Mouse (Mus musculus) spleen, postnatal 14 days (tissue): ENCODE data around the gene Reep6.

Experiments used
- DNase-seq, 2 experiments: peaks; one replicate each; pipeline ENCODE4 v3.0.0; 2021 to 2022; ENCODE audit warnings: low spot score in 2 of 2

The Reep6 gene

DNA sequence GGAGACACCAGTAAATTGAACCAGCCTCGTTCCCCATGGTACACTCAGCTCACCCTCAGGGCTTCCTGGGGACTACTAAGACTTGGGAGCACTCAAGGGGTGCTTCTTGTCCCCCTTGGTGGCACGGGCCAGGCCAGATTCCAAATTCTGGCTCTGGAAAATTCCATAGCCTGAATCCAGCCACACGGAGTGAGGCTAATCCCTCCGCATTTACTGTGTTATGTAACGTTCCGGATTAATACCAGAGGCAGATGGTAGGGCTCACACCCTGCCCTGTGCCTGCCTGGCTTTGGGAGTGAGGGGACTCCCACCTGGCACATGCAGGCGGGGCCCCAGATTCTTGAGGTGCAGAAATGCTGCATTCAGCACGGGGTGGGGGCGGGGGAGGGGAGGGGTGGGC is 25.7 kb downstream of the Reep6 start:
- DNase-seq, result no peak

DNA sequence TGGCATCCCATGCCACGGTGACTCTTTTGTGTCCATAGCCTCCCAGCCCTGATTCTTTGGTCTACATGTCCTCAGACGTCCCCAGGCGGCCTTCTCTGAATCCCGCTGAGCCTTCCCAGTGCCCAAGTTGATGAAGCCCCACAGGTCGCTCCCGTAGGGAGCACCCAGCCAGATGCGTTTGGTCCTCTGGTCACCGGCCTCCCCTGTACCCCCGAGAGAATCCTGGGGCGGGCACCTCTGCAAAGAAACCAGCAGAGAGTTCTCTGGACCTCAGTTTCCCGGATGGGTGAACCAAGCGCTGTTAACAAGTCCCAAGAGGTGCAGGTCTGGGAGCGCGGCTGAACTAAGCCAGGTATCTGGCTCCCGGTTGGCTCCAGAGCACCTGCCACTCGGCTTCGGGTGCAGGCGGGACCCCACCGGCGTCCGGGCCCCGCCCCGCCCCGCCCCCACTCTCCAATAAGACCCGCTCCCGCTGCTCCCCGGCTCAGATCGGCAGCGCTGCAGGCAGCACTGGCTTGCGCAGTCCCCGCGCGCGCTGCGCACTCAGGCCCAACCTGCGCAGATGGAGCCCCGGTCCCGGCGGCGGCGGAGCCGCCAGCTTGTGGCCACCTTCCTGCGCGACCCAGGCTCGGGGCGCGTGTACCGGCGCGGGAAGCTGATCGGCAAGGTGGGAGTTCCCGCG is 26.4 kb downstream of the Reep6 start, which contains the start of gene Plk5:
Gene Plk5 (plus strand): TSS at position 459 of the 682 bp plus-strand sequence.
- DNase-seq, result no peak

DNA sequence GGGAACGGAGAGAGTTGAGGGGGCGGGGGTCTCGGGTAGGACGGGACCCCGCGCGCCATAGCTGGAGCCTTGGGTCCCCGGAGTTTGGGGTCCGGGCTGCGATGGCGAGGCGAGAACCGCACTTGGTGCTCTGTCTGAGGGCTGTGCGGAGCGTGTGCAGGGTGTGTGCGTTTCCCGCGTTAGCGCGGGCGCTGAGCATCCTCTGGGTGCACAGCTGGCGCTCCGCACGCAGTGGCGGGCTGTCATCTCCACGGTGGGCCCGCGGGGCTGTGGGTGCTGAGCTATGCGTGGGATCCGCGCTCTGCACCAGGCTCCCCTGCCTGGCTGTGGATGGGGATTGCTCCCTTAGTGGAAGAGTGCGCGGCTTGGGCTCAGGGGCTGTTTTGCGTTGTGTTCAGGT is 27.0 kb downstream of the Reep6 start:
- DNase-seq, result no peak

DNA sequence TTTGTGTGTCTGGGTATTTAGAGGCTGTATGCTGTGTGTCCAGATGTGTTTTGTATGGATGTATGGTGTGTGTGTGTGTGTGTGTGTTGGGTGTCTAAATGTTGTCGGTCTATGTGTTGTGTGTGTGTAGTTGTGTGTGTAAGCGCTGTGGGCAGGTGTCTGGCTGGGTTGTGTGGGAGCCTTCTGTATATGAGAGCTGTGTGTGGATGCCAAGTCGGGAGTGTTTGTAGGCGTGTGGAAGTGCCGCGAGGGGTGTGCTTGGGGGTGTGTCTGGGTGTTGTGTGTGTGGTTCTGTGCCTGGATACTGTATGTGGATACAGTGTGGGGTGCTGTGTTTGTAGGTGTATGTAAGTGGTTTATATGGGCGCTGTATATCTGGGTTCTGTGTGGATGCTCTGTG is 27.6 kb downstream of the Reep6 start:
- no peak for DNase-seq

DNA sequence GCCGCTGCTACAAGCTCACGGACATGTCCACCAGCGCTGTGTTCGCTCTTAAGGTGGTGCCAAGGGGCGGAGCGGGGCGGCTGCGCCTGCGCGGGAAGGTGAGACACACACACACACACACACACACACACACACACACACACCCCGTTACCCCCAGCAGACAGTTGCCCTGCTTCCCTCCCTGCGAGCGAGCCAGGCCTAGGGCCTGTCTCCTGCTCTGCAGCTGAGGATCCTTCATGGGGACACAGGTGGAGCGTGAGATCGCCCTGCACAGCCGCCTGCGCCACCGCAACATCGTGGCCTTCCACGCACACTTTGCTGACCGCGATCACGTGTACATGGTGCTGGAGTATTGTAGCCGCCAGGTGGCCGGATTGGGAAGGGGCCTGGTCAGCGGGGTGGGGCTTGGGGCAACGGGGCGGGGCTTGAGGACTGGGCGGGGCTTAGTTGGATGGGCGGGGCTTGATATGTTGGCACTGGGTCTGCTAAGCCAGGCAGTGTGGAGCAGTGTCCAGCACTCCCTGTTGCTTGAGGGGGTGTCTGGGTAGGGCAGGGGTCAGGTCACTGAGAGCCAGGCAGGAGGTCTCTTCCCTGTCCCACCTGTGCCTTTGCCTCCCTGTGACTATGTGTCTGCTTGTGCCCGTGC is 28.4 kb downstream of the Reep6 start:
- DNase-seq, result no peak

DNA sequence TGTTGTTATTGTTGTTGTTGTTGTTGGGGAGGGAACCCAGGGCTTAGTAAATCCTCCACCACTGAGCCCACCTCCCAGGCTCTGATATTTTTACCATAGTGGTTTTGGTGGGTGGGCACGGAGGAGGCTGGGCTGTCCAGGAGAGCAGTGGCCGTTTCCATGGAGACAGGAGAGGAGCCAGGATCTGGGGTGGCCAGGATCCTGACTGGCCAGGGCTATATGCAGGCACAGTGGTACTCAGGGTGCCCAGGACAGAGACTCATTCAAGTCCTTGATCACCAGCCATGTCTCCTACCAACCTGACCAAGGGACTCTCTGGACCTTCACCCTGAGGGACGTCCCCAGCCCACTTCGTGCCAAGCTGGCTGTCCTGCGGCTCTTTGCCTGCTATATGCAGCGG is 34.0 kb downstream of the Reep6 start:
- no peak for DNase-seq

DNA sequence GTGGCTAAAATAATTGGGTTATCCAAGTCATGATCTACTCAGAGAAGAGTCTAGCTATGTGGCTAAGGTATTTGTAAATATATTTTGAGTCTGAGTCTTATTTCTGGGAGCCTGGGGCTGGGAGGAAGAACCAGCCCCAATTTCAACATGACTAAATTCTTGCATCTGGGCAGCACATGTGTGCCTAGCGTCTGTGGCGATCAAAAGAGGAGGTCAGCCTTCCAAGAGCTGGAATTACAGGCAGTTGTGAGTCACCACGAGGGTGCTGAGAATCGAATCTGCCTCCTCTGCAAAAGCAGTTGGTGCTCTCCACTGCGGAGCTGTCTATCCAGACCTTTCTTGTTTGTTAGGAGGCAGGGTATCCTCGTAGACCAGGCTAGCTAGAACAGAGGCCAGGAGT is 36.0 kb downstream of the Reep6 start:
- no peak for DNase-seq

DNA sequence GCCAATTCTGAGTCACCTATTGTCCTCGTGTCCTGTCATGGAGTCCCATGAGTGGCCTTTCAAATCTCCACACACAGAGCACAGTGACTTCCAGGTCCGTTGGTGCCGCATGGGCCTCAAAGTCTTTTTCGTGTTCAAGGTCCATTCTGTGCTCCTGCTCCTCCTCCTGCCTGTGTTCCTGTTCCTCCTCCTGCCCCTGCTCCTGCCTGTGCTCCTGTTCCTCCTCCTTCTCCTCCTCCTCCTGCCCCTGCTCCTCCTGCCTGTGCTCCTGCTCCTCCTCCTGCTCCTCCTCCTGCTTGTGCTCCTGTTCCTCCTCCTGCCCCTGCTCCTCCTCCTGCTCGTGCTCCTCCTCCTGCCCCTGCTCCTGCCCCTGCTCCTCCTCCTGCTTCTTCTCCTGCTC is 38.2 kb downstream of the Reep6 start:
- DNase-seq, result no peak

DNA sequence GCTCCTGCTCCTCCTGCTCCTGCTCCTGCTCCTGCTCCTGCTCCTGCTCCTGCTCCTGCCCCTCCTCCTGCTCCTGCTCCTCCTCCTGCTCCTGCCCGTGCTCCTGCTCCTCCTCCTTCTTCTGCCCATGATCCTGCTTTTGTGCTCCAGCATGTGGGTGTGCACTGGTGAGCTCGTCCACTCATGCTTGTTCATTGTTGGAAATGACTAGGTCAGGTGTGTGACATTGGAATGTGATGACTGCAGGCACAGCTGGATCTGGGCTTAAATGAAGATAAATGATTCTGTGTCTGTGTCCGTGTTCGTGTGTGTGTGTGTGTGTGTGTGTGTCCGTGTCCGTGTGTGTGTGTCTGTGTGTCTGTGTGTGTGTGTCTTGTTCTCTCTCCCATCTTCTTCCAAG is 38.6 kb downstream of the Reep6 start:
- no peak for DNase-seq

DNA sequence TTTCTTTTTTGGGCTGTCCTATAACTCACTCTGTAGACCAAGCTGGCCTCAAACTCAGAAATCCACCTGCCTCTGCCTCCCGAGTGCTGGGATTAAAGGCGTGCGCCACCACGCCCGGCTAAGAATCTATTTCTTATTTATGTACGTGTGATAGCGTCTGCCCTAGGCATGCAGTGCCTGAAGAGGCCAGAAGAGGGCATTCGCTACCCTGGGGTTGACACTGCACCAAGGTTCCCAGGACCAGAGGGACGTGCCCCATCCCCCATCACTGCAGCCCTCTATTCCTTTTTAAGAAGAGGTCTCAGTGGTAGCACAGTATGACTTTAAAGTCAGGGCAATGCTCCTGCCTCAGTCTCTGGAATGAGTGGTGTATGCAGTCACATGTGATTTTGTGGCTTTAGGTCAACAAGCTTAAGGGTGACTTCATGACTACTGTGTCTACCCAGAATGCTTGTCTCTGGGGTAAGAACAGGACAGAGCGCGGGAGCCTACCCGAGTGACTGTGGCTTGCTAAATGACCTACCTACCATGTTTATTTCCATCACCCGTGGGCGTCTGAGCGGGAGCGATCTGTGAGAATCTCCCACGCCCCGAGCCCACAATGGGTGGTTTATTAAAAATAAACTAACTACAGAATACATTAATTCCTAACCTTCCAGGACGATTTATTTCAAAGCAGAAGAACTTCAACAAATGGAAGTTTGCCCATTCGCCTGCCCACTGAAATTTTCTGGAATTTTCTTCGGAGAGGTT is 40.4 kb downstream of the Reep6 start:
- DNase-seq, result no peak

DNA sequence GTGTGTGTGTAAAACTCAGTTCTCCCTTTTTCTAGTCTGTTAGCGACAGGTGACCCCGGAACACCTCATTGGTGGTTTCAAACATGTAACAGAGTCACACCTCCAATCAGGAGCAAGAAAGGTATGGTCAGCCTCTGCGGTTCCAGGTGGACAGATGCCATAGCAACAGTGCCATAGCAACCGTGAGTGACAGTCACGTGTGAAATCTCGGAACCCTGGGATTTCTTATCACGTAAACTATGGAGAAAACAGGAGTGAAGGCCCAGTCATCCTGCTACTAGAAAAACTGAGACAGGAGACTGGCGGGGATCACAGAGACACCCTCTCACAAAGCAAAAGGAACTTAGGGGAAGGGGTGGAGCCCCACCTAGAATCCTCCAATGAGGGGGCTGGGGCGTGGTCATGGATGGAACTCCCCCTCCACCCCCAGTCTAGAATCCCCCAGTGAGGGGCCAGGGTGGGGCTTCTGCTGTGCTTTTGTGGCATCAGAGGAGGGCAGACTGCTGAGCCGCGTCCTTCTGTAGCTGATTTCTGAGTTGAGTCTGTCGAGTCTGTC is 41.7 kb downstream of the Reep6 start:
- DNase-seq, result peak in 1 of 2 experiments; percentile 64

DNA sequence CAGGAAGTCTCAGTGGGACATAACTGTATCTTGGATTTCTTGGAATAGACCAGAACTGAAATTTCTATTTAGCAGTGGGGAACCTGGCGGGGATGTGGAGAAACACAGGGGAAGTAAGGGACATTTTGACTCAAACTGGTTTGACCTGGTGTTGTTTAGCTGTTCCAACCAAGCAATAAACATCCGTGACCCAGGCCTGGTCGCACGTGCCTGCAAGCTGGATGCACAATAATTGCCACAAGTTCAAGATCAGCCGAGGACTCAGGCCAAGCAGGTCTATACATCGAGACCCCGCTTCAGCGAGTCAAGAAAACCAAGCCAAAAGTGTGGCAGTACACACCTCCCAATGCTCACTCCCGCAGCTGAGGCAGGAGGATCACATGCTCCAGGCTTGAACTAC is 42.2 kb downstream of the Reep6 start:
- DNase-seq, result no peak

DNA sequence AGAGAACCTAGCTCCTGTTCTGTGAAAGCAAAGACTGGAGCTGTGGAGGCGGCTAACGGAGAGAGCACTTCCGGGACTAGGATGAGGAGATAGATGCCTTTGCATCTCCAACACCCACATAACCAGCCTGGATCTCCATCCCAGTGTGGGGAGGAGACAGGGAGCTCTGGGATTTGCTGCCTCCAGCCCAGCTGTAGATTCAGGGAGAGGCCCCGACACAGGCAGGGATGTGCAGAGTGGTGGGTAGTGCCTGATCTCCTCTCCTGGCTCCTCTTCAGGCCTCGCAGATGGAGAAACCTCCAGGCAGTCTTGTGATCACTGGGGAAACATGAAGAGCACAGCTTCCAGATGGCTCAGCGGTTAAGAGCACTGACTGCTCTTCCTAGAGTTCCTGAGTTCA is 43.0 kb downstream of the Reep6 start:
- no peak for DNase-seq

DNA sequence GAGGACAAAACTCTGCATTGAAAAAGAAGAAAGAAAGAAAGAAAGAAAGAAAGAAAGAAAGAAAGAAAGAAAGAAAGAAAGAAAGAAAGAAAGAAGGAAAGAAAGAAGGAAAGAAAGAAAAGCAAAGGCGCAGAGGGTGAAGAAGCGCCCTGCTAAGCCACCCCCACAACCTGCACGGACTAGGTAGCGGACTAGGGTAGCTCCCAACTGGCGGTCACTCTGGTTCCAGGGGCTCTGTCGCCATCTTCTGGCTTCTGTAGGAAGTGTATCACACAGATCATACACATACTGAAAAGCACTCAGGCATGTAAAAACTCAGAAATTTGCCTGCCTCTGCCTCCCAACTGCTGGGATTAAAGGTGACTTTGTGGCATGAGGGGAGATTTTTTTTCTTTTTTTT is 44.3 kb downstream of the Reep6 start:
- peak; percentile 54 to 79 for DNase-seq

DNA sequence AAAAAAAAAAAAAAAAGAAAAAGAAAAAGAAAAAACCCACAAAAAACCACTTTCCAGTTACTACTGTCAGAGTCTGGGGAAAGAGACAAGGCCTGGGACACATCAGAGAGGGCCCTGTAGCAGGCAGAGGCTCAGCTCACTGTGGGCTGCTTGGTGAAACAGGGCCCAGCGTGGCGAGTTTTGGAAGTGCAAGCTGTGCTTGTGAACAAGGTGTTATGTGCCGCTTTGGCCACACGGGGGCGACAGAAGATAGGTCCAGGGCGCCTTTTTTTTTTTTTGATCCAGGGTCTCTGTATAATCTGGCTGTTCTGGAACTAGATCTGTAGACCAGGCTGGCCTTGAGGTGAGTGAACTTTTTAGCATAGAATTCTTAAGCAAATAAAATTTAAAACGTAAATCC is 46.4 kb downstream of the Reep6 start:
- DNase-seq, result peak; percentile 82 to 91

DNA sequence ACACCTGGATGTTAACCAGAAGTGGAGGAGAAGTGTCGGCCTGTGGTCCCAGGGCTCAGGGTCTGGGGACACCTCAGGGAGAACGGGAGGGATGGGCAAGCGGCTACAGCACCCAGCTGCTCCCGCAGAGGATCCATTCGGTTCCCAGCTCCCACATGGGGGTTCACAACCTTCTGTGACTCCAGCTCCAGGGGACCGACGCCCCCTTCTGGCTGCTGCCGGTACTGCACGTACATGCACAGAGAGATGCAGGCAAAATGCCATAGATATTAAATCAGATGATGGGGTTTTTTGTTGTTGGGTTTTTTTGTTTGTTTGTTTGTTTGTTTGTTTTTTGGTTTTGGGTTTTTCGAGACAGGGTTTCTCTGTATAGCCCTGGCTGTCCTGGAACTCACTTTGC is 48.0 kb downstream of the Reep6 start:
- no peak for DNase-seq

DNA sequence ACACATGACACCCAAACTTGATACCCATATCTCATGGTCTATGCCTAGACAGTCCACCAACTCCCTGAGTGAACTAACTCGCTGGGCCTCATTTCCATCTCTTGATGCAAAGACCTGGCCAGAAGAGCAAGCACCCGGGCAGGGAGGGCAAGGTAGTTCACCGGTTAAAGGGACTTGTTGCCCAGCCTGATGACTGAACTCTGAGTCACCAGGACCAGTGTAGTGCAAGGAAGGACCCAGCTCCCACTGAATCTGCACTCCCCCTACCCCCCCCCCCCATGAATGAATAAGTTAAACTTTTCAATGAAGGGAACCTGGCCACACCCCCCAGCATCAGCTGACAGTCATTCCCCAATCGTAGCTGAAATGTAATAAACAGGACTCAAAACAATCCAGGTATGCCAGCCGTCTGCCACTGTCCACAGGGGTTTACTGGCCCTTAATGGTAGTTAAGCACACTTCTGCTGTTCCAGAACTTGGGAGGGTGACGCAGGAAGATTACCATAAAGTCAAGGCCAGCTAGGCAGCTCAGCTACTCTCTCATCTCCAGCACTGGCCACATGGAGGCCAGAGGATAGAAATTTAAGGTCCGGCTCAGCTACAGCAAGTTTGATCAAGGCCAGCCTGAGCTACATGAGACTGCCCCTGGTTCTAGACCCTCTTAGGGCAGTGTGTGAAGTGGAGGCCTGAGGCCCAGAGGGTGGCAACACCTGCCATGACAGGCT is 53.0 kb downstream of the Reep6 start:
- no peak for DNase-seq

DNA sequence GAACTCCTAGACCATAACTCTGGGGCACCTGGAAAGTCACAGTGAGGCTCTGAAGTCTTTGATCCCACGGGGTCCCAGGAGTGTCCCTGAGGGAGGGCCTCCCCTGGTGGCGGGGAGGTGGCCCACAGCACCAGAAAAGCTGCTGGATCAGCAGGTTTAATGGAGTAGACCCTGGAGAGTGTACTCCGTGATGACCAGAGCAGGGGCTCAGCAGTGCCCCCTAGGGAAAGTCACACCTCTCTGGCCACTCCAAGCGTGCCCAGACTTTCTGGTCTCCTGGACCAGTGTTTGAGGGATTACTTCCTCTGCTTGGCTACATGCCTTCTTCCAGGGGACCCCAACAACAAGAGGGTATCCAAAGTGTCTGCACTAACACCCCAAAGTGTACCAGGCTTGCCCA is 53.7 kb downstream of the Reep6 start:
- DNase-seq, result no peak

DNA sequence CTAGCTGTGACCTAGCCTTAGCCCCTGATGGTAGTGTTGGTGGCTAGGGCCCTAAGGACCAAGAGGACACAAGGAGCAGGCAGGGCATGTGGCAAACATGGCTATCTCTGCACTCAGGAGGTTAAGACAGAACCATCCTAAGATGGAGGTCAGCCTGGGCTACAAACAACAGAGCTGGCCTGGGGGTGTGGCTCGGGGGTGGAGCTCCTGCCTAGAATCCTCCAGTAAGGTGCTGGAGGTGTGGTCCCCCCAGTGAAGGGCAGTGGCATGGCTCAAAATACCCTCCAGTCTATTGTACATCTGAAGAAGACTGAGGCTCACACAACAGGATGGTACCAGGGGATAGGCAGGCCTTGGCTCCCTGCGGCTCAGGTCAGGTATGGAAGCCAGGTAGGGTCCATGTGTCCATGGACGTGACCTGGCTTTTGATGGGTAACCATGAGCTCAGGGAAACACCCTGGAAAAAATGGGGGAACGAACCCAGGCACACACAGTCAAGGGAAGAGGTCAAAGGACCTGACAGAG is 54.4 kb downstream of the Reep6 start:
- no peak for DNase-seq

DNA sequence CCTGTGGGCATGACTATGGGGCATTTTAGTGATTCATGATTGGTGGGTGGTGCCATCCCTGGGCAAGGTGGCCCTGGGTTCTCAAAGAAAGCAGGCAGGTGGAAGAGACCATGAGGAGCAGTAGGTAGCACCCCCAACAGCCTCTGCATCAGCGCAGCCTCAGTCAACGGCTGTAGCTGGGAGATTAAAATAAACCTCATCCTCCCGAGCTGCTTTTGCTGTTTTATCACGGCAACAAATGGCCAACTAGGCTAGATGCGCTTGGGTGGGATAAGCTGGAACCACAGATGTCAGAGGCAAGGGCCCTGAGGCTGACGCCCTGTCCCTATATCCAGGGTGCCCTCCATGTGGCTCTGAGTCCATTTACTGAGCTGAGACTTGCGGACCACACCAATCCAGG is 55.0 kb downstream of the Reep6 start:
- DNase-seq, result no peak

DNA sequence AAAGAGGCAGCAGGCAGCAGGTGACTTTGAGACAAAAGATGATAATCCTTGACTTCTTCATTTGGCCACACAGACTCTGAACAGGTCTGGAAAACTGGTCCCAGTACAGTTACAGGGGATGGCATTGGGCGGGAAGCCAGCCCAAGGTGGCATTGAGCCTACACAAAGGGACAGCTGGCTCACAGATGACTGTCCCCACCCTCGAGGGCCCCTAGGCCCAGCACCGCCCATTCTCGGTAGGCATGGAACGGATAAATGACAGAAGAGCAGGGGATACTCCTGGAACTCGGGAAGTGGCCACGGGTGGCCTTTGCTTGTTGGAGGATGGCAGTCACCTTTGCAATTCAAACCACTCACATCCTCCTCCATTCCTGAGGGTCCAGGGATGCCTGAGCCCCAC is 55.6 kb downstream of the Reep6 start:
- no peak for DNase-seq
